Mouse (Mus musculus): ENCODE data around the gene Zfp609. TPM values are rescaled to one million over a fixed set of nuclear protein-coding genes. Genes with fewer than 3 reads are reported as not detected.

Gene Zfp609
- total RNA-seq, 4 experiments from 2014 or later = 21.6 to 25.1 (median 22.2) TPM

Other genes starting within 250 kb of the Zfp609 start
- gene Plekho2, start 247.5 kb downstream of the Zfp609 start, total RNA-seq (2022) = 10 to 100 TPM in 3 of 4 experiments, 1 to 10 TPM in 1; 7.4 to 12.3 (median 10.8) TPM
- gene Pif1, start 240.4 kb downstream of the Zfp609 start, total RNA-seq (2022) = not detected
- gene Rbpms2, start 197.9 kb downstream of the Zfp609 start, total RNA-seq (2022) = 10 to 100 TPM; 24.9 to 28.7 (median 26.5) TPM
- 100 to 1,000 TPM; 182 to 262 (median 217) TPM for gene Oaz2, start 159.6 kb downstream of the Zfp609 start, total RNA-seq (2022)
- gene Pclaf, start 62.7 kb upstream of the Zfp609 start, total RNA-seq (2022) = under 1 TPM in 3 of 4 experiments, not detected in 1; 0.35 to 0.56 (median 0.52) TPM
- gene Trip4, start 81.2 kb upstream of the Zfp609 start, total RNA-seq (2022) = 10 to 100 TPM; 14.7 to 17.4 (median 16.4) TPM
- gene Csnk1g1, start 81.4 kb upstream of the Zfp609 start, total RNA-seq (2022) = 10 to 100 TPM in 2 of 4 experiments, 1 to 10 TPM in 2; 8.5 to 11.6 (median 9.5) TPM
- gene Ppib, start 232.7 kb upstream of the Zfp609 start, total RNA-seq (2022) = 100 to 1,000 TPM in 3 of 4 experiments, 10 to 100 TPM in 1; 91.5 to 108 (median 105) TPM
- under 1 TPM; 0.26 to 0.88 (median 0.47) TPM for gene Snx22, start 242.2 kb upstream of the Zfp609 start, total RNA-seq (2022)